Mouse (Mus musculus): Measurements from ENCODE around the gene Rsph14.
A peak's percentile ranks its signal among the peaks of the same experiment; 100 is the strongest.

Gene Rsph14

DNA sequence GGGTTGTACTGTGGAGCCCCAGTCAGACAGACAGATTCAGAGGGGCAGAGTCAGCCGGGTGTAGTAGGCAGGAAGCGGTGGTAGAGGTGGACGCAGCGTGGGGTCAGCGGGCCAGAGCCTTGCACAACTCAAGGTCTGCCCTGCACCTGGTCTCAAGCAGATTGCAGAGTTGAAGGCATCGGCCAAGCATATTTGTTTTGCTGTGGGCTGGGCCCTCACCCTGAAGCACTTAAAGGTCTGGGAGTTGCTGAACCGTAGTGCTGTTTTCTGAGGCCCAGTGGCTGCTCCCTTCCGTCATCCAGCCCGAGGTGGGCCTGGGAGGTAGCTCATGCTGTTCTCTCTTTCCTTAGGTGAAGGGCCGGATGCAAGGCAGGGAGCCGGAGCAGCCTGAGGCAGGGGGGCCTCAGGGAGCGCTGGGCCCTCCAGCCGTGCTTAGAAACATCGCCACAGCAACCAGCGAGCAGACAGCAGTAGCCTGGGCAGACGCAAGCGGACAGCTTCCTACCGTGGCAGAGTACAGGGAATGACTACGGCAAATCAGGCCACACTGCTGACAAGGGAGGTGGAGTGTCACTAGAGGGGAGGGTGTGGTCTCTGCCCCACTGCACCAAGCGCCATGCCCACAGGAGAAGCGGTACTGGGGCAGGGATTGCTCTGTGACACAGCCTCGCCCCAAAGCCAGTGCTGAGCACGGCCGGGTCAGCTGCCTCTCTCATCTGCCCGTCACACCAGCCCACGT lies 41.6 kb downstream of the Rsph14 start:
- peak; percentile 60 for DNase-seq

DNA sequence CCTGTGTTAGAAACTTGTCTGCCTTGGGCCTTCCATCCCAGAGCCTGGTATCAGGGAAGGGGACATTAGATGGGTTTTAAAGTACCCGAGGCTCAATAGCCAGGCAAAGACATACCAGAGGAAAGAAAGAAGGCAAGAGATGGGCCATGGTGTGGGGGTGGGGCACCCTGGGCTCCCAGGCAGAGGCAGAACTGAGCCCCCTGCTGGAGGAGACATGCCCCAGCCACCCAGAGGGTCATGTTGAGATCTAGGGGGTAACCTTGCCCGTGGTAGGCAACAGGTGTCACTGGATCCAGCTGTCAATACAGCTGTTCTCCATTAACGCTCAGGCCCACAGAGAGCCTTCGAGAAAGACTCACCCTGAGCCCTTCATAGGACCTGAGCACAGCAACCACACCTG lies 42.6 kb downstream of the Rsph14 start:
- no peak for DNase-seq

DNA sequence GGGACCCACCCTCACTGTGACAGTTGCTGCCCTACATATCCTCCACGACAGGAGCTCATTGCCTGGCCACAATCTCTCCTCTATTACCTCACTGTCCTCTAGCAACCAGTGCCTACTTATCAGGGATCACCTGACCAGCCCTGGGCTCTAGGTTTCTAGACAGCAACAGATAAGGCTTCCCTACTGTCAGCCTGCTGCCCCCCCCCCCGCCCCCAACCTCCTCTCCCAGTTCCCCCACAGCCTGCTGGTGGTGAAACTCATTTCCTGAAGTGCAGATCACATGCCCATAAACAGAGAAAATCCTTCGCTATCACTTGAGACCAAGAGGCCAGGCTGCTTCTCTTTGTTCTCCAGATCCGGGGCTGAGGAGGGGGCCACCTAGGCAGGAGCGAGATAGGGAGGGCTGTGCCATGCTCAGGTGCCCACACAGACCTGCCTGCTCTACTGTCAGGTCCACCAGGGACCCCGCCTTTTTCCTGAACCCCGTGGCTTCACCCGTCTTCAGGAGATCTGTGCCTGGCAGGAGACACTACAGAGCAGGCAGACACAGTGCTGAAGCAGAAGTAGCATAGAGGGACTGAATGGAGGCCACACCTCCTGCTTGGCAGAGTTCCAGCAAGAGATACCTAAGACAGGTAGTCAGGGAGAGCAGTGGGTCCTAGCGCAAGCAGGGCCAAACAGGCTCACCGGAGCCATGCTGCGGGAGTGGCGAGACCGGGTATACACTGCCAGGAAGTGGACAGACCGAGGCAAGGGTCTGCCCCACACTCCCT lies 44.5 kb downstream of the Rsph14 start:
- no peak for DNase-seq

DNA sequence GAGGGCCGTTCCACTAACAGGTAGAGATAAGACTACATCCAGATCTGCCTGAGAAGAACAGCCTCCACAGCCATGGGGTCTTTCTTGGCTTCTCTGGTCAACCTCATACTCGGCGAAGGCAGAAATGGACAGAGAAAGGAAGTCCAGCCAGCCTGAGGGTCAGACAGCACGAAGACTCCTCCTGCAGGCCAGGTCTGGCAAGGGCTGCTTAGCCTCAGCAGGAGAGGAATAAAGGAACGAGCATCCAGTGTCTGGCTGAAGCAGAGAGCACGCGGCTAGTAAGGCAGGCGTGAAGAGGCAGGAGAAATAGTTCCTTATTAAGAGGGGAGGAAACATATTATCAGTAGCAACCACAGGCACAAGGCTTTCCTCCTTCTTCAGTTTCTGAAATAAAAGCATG lies 49.2 kb downstream of the Rsph14 start:
- no peak for DNase-seq

DNA sequence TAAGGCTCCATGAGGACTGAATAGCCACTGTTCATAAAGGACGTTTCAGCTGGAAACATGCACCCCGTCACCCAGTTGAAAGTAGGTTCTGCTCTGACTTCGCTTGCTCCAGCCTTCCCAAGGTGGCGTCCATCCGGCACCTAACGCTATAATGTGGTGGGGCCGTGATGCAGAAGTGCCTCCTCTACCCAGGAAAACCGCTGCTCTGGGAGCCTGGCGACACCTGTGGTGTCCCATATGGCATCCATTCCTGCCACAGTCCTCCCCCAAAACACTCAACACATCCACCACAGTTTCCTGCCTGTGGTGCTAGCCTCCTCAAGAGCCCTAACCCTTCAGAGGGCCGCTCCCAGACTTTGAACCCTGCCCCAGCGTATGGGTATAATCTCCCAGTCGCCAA lies 51.2 kb downstream of the Rsph14 start:
- no peak for DNase-seq

DNA sequence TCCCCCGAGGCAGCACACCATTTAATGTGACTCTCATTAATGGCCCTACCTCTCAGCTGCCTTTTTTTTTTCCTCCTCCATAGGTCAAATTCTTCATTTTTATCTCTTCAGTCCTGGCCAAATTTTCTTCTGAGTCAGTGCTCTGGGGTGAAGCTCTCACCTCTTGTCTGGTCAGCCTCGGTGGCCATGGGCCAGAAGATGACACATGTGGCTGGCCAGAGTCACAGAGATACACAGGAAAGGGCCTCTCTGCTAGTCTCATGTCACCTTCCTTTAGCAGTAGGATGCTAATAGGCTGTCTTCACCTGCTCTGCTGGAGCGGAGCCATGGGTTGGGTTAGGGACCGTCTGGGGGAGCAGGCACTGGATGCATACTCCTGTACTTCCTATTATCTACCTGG lies 54.3 kb downstream of the Rsph14 start:
- DNase-seq: no peak

DNA sequence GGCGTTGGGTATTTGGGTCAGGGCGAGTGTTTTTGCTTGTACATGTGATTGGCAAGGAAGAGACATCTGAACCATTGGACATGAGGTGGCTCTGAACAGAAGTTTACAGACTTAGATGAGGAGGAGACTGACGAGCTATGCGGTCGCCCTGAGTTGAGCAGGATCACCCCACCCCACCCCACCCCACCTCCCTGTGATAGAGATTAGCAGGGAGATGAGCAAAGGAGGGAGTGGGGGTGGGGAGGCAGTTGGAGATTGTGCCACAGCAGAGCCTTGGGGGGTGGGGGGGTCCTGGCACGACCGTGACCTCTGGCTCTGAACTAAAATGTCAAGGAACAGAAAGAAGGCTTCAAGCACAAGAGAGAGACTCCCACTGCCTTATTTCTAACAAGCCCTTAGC lies 56.0 kb downstream of the Rsph14 start:
- peak; percentile 34 for DNase-seq

DNA sequence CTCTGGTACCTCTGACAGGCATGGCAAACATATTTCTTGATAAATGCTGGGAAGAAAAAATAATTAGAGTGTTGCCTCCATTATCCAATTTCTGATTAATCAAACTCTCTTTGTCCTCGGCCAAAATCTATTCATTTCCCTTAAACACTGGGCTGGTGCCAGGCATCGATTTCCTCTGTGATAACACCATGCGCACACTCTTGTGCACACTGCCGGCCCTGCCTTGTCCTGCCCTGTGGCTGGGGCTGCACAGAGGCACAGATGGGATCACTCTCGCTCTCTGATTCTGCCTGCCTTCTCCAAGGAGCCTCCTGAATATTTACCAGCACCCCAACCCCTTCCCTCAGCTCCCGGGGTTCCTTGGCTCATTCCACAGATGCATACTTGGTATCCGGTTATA lies 56.8 kb downstream of the Rsph14 start:
- DNase-seq: no peak

DNA sequence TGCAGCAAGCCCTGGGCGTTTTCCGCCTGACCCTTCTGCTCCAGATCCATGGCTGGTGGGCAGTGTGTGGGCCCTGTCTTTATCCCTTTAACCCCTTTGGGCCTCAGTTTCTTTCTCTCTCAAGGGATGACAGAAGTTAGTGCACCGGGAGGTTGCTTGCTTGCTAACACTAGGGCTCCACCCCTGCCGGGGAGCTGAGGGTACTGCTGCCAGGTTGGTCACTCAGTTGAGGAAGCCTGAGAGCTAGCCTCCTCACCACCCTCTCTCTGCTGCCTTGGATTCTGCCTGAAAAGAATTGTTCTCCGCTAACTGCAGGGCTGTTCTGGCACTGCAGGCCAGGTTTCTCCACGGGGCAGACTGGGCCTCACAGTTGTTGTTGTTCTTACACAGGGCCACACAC lies 59.4 kb downstream of the Rsph14 start:
- no peak for DNase-seq

DNA sequence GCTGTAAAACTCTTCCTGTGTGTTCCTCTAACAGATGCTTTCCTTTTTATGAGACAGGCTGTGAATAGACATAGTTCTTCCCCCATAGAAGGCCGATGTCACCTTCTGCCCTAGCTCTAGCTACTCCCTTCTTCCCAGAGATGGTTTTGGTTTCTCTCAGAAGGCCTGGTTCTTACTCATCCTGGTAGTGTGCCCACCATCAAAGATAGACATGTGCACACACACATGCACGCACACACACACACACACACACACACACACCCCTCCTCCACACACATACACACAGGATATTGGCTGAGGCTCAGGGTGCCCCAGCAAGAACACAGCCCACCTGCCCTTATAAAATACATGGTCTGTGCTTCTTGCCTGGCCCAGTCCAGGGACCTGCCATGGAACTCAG lies 63.1 kb downstream of the Rsph14 start:
- DNase-seq: no peak

DNA sequence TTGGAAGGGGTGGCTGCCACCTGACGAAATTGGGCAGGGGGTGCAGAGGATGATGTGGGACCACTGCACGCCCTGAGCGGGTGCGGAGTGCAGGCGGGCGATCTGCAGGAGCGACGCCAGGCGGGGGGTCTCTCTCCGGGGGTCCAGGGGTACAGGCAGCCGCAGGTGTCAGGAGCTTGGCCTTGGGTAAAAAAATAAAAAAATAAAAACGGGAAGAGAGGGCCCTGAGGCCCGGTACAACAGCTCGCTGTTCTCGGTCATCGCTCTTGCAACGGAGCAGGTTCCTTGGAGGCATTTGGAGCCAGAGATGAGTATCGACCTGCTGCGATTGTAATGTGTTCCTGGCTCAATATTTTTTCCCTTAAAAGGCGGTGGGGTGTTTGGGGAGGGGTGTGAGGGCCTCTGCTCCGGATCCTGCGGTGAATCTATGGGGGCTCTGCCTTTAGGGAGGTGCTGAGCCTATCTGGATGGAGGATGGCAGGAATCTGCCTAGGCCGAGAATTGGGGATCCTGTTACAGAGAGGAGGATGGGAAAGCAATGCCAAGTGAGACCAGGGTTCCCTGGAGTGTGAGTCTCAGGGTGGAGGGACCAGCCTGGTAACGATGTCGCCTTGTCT lies 64.6 kb downstream of the Rsph14 start:
- peak; percentile 35 for DNase-seq

DNA sequence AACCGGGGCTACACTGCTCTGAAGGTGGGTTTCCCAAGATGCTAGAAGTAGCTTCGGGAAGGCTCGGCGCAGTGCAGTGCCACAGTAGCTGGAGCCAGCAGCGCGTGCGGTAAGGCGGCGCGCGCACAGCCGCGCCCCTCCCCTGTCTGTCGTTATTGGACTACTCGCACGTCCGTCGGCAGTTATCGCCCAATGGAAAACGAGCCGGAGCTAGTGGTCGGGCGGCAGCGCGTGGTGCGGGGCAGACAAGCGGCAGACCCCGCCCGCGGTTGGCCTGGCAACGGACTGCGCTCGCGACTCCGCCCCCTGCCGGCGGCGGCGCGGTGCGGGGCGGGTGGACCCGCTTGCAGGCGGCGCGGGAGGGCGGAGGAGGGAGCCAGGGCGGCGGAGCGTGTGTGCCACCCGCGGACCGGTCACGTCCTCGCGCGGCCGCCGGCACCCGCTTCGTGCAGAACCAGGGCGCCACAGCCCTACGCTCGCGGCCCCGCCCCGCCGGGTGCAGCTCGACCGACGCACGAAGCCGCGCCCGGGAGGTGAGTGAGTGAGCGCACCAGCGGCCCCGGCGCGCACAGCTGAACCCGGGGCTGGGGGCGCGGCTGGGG lies 65.4 kb downstream of the Rsph14 start, which contains the start of gene Gnaz:
Gene Gnaz (plus strand): TSS at position 328 of the 602 bp plus-strand sequence.
- peak; percentile 99 for DNase-seq

DNA sequence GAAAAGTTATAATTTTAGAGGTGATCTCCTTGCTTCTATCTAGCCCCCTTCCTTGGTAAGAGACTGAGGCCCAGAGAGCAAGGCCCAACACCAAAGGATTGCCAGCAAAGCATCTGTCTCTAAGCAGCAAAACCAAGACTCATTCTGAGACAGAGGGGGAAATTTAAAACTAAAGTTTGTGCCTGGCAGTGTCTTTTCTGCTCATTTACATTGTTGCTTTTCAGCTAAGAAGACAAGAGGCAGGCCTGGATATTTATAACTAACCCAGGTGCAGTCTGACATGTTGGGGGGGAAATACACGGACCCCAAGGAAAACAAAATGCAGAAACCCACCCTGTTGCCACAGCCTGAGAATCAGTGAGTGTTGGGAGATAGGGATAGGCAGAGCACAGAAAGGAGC lies 68.0 kb downstream of the Rsph14 start:
- no peak for DNase-seq

DNA sequence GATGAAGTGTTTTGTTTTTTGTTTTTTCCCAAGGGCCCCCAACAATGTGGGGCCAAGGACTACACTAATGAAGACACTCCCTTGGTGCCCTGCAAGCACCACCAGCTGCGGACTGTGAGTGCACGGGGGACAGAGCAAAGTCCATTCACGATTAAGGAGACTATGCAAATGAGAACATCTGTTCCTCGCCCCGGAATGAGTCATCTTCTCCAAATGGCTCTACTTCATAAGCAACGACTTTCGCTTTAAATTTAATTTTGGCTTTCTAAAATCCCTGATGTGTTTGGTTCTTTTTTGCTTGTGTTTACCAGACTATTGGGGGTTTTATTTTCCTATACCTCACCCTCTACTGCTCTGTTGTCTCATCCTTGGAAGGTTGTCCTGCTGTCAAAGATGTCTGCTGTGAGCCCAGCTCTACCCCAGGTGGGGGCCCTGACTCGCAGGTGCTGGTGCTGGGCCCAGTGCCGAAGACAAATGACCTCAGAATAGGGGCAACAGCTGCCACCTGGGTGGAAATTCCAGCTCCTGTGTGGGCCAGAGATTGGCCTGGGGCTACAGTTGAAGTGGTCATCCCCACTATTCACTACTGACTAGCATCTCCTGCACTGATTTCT lies 79.4 kb downstream of the Rsph14 start:
- DNase-seq: no peak

DNA sequence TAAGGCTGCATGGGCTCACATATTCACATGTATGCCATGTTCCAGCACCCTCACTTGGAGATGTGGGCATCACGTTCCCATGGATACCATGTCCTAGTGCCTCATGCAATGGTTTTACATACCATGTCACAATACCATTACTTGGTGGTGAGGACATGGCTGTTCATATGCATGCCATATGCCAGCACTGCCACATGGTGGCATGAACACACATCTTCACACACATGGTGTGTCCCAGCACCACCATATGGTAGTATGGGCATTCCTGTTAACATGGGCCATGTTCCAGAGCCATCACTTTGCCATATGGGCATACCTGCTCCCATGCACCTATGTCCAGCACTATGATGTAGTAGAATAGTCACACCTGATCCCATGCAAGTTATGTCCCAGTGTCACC lies 91.6 kb downstream of the Rsph14 start:
- DNase-seq: no peak

DNA sequence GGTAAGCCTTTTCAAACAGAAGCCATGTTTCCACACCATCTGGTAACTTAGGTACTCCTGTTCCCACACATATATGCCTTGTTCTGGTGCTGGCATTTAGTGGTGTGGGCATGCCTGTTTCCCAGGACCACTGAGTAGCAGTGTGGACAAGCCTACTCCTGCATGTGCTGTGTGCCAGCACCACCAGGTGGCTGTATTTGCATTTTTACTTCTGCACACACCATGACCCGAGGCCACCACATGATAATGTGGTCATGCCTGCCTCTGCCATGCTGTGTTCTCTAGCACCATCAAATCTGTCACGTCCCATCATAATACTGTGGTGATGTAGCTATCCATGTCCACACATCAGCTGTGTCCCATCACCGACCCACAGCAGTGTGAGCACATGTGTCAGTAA lies 93.1 kb downstream of the Rsph14 start:
- peak; percentile 62 for DNase-seq

DNA sequence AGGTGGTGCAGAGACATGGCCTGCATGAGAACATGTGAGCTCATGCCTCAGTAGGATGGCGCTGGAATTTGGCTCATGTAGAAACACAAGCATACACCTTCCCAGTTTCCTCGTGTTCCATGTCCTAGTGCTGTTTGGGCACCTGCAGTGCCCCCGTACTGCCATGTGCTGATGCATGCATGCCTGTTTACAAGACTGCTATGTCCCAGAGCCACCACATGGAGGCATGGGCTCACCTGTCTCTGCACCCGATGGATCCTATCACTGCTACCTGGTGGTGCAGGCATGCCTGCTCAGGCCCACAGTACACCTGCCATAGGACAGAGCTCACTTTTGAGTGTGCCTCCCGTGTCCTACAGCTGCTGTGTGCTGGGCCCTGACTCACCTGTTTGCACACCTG lies 94.0 kb downstream of the Rsph14 start:
- DNase-seq: no peak

DNA sequence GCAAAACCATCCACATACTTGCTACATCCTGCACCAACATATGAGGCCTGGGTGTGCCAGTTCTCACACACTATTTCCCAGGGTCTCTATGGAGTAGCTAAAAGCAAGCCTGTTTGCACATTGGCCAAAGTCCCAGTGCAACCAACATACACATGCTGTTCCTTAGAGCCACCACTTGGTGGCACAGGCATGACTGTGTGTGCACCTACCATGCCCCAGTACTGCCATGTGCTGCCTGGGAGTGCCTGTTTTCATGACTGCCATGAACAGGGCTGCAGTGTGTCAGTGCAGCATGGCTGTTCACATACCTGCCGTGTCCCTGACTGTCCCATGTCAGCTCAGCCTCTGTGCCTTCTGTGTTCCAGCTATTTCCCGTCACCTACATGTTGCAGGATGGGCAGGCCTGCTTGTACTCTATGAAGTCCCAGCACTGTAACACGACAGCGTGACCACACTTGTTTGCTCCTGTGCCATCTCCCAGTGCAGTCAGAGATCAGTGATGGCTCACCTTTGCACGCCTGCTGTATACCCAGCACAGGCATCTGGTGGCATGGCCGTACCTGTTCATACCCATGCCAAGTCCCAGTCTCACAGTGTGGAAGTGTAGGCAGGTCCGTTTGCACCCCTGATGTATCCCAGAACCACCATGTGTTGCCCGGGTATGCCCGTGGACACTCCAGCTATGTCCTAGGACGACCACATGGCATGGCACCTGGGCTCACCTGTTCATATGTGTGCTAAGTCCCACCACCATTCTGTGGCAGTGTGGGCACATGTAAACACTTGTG lies 95.2 kb downstream of the Rsph14 start:
- DNase-seq: peak; percentile 72

DNA sequence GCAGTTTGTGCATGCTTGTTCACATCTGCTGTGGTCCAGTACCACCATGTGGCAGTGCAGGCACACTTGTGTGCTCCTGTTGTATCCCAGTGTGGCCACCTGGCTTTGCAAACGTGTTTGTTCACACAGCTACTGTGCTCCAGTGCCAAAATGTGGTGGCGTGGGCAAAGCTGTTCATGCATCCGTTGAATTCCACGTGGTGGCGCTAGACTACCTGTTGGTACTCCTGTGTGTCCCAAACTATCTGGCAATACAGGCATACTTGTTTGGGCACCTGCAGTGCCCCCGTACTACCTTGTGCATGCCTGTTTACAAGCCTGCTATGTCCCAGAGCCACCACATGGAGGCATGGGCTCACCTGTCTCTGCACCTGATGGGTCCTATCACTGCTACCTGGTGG lies 97.4 kb downstream of the Rsph14 start:
- peak; percentile 60 for DNase-seq

DNA sequence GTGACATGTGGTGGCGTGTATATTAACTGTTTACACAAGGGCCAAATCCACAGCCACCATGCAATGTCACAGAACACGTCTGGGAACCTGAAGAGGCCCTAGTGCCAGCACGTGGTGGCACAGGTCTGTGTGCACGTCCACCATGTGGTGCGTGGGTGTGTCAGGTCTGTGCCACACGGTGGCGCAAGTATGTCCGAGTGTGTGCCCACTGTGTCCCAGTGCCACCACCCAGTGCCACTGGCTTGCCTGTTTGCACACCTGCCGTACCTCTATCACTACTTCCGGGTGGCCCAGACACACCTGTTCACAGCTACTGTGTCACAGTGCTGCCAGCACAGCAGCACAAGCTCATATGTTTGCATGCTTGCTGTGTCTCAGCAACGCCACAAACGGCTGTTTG lies 97.9 kb downstream of the Rsph14 start:
- DNase-seq: no peak

DNA sequence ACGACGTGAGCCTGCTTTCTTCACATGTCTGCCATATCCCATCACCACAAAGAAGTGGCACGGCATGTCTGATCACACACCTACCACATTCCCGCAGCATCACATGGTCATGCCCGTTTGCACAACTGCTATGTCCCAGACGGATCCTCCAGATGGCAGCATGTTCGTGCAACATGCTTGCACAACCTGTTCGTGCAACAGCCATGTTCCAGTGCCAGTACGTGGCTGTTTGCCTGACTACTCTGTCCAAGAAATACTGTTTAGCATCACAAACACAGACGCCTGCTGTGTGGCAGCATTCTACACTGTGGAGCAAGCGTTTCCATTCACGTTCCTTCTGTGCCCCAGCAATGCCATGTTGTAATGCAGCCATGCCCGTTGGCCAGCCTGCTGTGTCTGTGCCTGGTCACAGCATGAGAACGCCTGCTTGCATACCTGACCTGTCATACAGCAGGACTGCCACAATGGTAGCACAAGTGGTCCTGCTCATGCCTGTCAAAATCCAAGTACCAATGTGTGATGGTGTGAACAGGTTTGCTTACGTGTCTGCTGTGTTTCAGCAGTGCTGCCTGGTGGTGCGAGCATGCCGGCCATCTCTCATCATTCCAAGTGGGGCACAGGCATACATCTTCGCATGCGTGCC lies 98.7 kb downstream of the Rsph14 start:
- no peak for DNase-seq

DNA sequence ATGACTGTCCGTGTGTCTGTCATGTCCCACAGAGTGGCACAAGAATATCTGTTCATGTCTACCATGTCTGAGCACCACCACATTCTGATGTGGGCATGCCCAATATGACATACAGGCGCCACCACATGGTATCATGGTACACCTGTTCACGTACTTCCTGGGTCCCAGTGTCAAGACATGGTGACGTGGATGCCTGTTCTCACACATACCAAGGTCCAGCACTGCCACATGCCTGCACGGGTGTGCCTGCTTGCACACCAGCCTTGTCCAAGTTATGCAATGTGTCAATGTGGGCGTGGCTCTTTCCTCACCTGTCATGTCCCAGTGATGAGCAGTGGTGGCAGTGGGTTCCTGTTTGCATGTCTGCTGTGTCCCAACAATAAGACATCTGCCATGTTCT lies 99.9 kb downstream of the Rsph14 start:
- DNase-seq: no peak

All from retina, postnatal 1 day (tissue).